Mouse (Mus musculus): Measurements from ENCODE around the gene Vapa. TPM values are rescaled to one million over a fixed set of nuclear protein-coding genes. Genes with fewer than 3 reads are reported as not detected.
"Not testable (repeated sequence)": the region's sequence is repeated elsewhere in the genome, so short reads cannot be mapped to it uniquely, and the experiment has no call there.

The Vapa gene
- total RNA-seq, 2 experiments from 2014 or later: 140 to 143 TPM

DNA sequence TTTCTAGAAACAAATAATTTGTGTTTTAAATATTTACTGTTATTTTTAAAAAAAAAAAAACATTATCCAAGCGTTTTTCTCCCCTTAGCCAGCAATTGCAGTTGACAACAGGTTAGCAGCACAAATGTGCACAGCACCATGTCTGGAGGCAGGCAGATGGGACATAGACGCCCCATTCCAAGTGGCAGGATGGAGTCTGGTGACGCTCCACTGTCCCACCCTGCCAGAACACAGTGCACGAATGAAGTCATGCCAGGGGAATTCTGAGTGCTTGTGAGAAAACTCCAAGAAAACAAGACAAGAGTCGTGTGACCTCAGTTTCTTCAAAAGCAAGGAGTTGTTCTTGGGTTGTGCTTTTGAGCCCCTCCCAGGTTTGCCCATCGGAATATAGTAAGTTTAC, 50.0 kb downstream of the Vapa start:
- DNase-seq: no peak

DNA sequence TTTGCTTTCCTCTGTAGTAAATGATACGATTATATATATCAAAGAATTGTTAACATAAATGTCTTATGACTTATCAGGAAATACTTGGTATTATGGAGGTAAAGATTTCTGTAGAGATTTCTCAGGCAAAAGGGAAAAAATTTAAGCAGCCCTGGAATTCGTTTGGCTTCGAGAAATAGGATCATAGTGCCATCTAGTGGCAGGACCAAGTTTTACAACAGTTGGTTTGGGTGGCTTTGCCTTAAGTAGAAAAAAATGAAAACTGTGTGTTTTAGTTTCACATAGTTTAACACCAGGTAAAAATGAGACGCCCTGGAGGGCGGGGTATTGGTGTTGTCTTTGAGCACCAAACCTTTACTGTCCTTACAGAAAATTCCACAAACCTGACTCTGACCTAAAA, 50.6 kb downstream of the Vapa start:
- DNase-seq: peak; percentile 74

GRCm38 (mm10) chr17:65561361-65562015, 51.9 kb downstream of the Vapa start:
- DNase-seq: no peak

DNA sequence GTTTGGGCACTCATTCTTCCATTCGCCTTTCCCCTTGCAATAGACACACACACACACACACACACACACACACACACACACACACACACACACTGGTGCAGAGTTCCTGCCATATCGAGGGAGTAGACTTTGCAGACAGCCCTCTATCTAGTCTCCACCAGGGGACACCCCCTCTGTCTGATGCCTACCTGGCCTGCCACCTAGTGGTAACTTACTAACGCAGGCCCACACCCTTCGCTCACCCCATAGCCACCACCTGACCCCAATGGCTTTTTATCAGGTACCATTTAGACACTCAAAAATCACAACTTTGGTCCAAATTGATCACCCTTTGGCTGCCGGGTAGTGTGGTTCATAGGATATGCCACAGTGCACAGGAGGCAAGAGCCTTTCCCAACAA, 54.1 kb downstream of the Vapa start:
- no peak for DNase-seq

- DNase-seq: no peak
Observed at GRCm38 (mm10) chr17:65558788-65559187, 54.6 kb downstream of the Vapa start.

DNA sequence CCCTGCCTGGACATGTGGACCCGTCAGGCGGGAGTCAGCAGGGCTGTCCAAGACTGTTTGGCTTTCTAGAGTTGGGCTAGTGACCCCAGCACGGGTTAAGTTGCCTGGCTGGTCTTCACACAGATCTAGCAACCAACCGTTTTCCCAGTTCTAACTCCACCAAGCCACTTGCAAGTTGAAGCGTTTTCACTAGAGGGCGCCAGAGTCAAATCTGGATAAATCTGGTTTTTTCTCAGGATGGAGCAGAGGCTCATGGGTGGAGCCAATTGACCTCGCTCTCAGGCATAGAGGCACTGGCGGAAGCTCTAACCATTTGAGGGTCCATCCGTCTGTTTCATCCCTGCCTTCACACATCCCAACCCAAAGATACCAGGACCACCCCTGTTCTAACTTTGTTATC, 55.1 kb downstream of the Vapa start:
- DNase-seq: peak; percentile 69

GRCm38 (mm10) chr17:65557212-65557611, 56.1 kb downstream of the Vapa start:
- no peak for DNase-seq

DNA sequence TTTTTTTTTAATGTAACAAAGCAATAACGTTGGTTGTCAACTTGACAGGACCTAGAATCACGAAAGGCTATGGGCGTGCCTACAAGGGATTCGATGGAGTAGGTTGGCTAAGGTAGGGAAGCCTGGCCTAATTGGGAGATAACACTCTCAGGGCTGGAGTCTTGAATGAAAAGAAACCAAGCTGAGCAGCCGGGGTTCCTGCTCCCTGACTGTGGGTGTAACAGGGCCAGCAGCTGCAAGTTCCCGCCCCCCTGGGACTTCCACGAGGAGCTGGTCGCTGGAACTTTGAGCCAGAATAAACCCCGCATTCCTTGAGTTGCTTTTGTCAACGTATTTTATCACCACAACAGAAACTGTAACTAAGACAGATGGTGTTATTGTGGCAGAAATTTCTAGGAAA, 56.6 kb downstream of the Vapa start:
- no peak for DNase-seq

- no peak for DNase-seq
Observed at GRCm38 (mm10) chr17:65552426-65552997, 60.8 kb downstream of the Vapa start.

DNA sequence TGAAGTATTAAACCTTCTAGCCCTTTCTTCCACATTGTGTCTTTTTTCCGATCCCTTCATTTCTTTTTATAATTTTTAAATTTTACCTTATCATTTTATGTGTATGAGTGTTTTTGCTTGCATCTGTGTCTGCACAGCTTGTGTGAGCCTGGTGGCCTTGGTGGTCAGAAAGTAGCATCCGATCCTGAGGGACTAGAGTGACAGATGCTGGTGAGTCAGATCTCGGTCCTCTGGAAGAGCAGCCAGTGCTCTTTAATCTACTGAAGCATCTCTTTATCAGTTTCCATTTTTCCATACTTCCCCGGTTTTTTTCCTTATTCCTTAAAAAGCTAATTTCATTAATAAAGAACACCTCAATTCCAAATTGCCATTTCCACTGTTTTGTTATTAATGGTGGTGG, 63.0 kb downstream of the Vapa start:
- no peak for DNase-seq

GRCm38 (mm10) chr17:65548698-65549365, 64.5 kb downstream of the Vapa start:
- no peak for DNase-seq

GRCm38 (mm10) chr17:65546221-65546620, 67.1 kb downstream of the Vapa start:
- not testable (repeated sequence) for DNase-seq

DNA sequence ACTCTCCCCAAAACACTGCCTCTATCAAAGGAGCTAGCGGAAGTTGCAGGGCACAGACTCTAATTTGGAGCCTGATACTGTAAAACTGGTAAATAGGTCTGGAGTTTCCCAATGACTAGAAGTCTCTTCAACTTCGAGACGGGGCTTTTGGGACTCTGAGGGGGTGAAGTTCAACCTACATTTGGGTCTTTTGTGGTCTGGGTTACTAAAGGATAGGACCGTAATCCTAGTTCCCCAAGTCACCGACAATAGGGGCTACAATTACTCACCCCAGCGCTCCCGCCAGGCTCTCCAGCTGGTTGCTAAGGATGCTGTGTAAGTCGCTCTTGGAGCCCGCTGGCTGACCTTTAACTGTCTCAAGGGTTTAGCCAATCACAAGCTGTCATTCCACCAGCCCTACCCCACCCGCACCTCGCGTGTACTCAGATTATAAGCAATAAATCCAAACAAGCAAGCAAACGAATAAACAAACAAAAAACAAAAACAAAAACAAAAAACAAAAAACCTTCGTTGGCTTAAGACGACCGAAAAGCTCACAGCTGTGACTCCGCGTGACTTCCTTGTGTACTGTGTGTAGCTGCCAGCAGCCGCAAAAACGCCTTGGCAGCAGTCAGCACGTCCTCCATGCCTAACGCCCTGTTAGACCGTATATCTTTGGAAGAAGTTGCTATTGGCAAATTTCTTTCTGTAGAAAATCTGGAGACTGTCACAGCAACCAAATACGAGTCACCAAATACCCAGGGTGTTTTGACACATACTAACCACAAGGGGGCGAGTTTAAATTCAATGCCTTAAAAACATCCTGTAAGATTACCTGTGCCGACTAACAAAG, 72.7 kb downstream of the Vapa start, which contains the start of gene Tmem232:
TSS of gene Tmem232 (minus strand) at position 342 of the 832 bp plus-strand sequence.
- DNase-seq: peak; percentile 25

DNA sequence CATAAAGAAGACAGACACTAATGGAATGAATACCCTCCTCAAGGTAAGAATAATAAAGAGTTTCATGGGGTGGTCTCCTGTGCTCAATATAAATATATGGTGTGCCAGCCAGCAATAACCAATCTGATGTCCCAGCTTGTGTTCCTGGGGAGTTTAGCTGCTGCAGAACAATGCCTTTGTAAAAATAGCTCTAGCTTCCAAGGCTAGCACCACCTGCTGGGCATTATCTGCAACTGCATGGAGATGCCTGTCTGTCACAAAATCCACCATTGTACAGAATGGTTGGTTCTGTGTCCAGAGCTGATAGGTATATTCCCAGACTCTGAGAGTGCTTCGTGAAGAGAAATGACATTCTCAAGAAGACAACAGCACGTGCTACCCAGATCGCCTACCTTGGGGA, 77.2 kb downstream of the Vapa start:
- peak; percentile 40 for DNase-seq

- DNase-seq: not testable (repeated sequence)
Observed at GRCm38 (mm10) chr17:65532381-65532780, 81.0 kb downstream of the Vapa start.

Other genes starting within 250 kb of the Vapa start
- gene Tmem232, start 72.8 kb downstream of the Vapa start, total RNA-seq (2021): 10 to 100 TPM in 1 of 2 experiments, 1 to 10 TPM in 1; 9.5 to 10.3 TPM
- under 1 TPM in 1 of 2 experiments, not detected in 1; 0.14 TPM for gene Txndc2, start 28.6 kb upstream of the Vapa start, total RNA-seq (2021)
- 10 to 100 TPM; 22.0 to 24.1 TPM for gene Rab31, start 159.2 kb upstream of the Vapa start, total RNA-seq (2021)
- gene Ppp4r1, start 169.0 kb upstream of the Vapa start, total RNA-seq (2021): 10 to 100 TPM; 36.3 to 41.9 TPM